Comparison of ENCODE assay signal across 13 mouse cellular contexts in genomic region chr15:100679005-100679404, GRCm38 (mm10). TPM values are rescaled to one million over a fixed set of nuclear protein-coding genes. Genes with fewer than 3 reads are reported as not detected.
A peak's percentile ranks its signal among the peaks of the same experiment; 100 is the strongest.
DNase-seq lines count a peak whose midpoint lies in the region; ATAC-seq and TF ChIP-seq lines count a peak whose summit lies in the region.
"Had no signal": no experiment of that assay in that cellular context is flagged by ENCODE, and none has a peak within 500 bp of the region (broad histone marks: within the 10 kb centered on the region; RNA-seq: fewer than 3 reads in every experiment).

No protein-coding gene starts in this region.

- no peaks in the 10 kb centered on the region for H3K27me3 ChIP-seq in intestine, postnatal 0 days (replicated peaks; ENCODE audit: control insufficient read depth, insufficient read depth, low read length)
- H3K27me3 ChIP-seq in liver, embryonic 15.5 days, result no peaks in the 10 kb centered on the region
- no peaks in the 10 kb centered on the region for H3K27me3 ChIP-seq in stomach, postnatal 0 days (ENCODE audit: control insufficient read depth, insufficient read depth, low read length)
- H3K27me3 ChIP-seq: CH12.LX had no signal

- peak overlapping the region; percentile 54 for H3K27ac ChIP-seq in intestine, postnatal 0 days (ENCODE audit: low read depth, low read length)
- H3K27ac ChIP-seq in liver, embryonic 15.5 days (replicated peaks), result peak overlapping the region; percentile 69
- H3K27ac ChIP-seq in stomach, postnatal 0 days (replicated peaks), result 0 out of 2 replicates have a peak overlapping the region, but pooled peaks have one; percentile 2
- H3K27ac ChIP-seq: left cerebral cortex, adult 2 months; midbrain, embryonic 10.5 days had no signal

- ATAC-seq in intestine, postnatal 0 days, result peak; percentile 60
- 0 out of 2 replicates have a peak, but pooled peaks have one; percentile 22 for ATAC-seq in liver, embryonic 15.5 days (ENCODE audit: insufficient read depth)
- ATAC-seq in stomach, postnatal 0 days (ENCODE audit: low FRiP score, low TSS enrichment), result no peak

- intact Hi-C loops in left cerebral cortex, postnatal 36 days (cut with DNase I), result no loop called here

- no peak for TF ChIP-seq EP300 in stomach, postnatal 0 days (optimal IDR thresholded peaks at IDR 0.05)

- DNase-seq in kidney, postnatal 10 days, result peak; percentile 76
- DNase-seq in stomach, postnatal 0 days (ENCODE audit: low spot score), result peak; percentile 55
- DNase-seq in left cerebral cortex, postnatal 36 days (ENCODE audit: low spot score in 2 of 2), result no peak
- DNase-seq in cerebellum, adult 11-12 months, result no peak
- DNase-seq in adrenal gland, adult 2 months, result no peak
- DNase-seq: right cerebral cortex, postnatal 25 days; thymus, postnatal 4 days had no signal

- TF ChIP-seq CTCF in intestine, postnatal 0 days (IDR thresholded peaks at IDR 0.05; ENCODE audit: low read depth), result no peak
- TF ChIP-seq CTCF in stomach, postnatal 0 days (IDR thresholded peaks at IDR 0.05; ENCODE audit: low read depth), result no peak

- peak overlapping the region; percentile 41 for H3K4me2 ChIP-seq in intestine, postnatal 0 days (replicated peaks; ENCODE audit: low read depth)
- no peak overlapping the region for H3K4me2 ChIP-seq in liver, embryonic 15.5 days
- no peak overlapping the region for H3K4me2 ChIP-seq in stomach, postnatal 0 days (replicated peaks; ENCODE audit: low read depth)

- H3K4me3 ChIP-seq in intestine, postnatal 0 days (ENCODE audit: low read depth, low read length), result no peak overlapping the region
- H3K4me3 ChIP-seq in liver, embryonic 15.5 days (replicated peaks), result no peak overlapping the region
- H3K4me3 ChIP-seq in stomach, postnatal 0 days (ENCODE audit: low read depth, low read length), result no peak overlapping the region
- H3K4me3 ChIP-seq: erythroblast, embryonic 14.5 days; left cerebral cortex, adult 2 months; midbrain, embryonic 10.5 days had no signal

- H3K36me3 ChIP-seq in intestine, postnatal 0 days (ENCODE audit: control insufficient read depth, insufficient read depth), result no peaks in the 10 kb centered on the region
- no peaks in the 10 kb centered on the region for H3K36me3 ChIP-seq in liver, embryonic 15.5 days (replicated peaks)
- H3K36me3 ChIP-seq in stomach, postnatal 0 days (ENCODE audit: control insufficient read depth, insufficient read depth, low read length), result no peaks in the 10 kb centered on the region
- H3K36me3 ChIP-seq: midbrain, embryonic 10.5 days had no signal

- no peaks in the 10 kb centered on the region for H3K9me3 ChIP-seq in intestine, postnatal 0 days (ENCODE audit: control insufficient read depth)
- H3K9me3 ChIP-seq in liver, embryonic 15.5 days (replicated peaks), result no peaks in the 10 kb centered on the region
- no peaks in the 10 kb centered on the region for H3K9me3 ChIP-seq in stomach, postnatal 0 days (ENCODE audit: control insufficient read depth, low read length)
- H3K9me3 ChIP-seq: midbrain, embryonic 10.5 days had no signal

- no peak overlapping the region for H3K9ac ChIP-seq in intestine, postnatal 0 days (ENCODE audit: low read depth, low read length)
- H3K9ac ChIP-seq in liver, embryonic 15.5 days, result no peak overlapping the region
- H3K9ac ChIP-seq in stomach, postnatal 0 days (ENCODE audit: low read length), result no peak overlapping the region

- WGBS in intestine, postnatal 0 days, result 37% methylated on average over 14 of the region's 14 CpGs
- WGBS in liver, embryonic 15.5 days (ENCODE audit: insufficient replicate concordance), result 66% methylated on average over 14 of the region's 14 CpGs
- WGBS in stomach, postnatal 0 days, result 55% methylated on average over 14 of the region's 14 CpGs

- 0 out of 2 replicates have a peak, but pooled peaks cover 4% of the 10 kb centered on the region for H3K4me1 ChIP-seq in intestine, postnatal 0 days (replicated peaks; ENCODE audit: control insufficient read depth, insufficient read depth, low read length)
- peaks cover 57% of the 10 kb centered on the region for H3K4me1 ChIP-seq in liver, embryonic 15.5 days (replicated peaks)
- no peaks in the 10 kb centered on the region for H3K4me1 ChIP-seq in stomach, postnatal 0 days (replicated peaks; ENCODE audit: control insufficient read depth, insufficient read depth)

RNA-seq across cellular contexts. Expression of gene Cela1, which starts 8.7 kb away (rescaled TPM):
- 37.2 and 41.1 TPM in 2 replicates for polyA plus RNA-seq in intestine, postnatal 0 days (2015; fragmentation: Nextera tagmentation; extraction: Ambion mirVana)
- 17.0 and 22.6 TPM in 2 replicates for polyA plus RNA-seq in liver, embryonic 15.5 days (2015; fragmentation: Nextera tagmentation; extraction: Ambion mirVana)
- 22.3 and 24.1 TPM in 2 replicates for polyA plus RNA-seq in stomach, postnatal 0 days (2015; fragmentation: Nextera tagmentation; extraction: Ambion mirVana)
- 1 to 10 TPM; 3.6 to 4.4 TPM for total RNA-seq in left cerebral cortex, postnatal 36 days (2021)
- total RNA-seq in adrenal gland, adult 2 months (2021), result 10 to 100 TPM; 54.0 to 86.4 TPM
- polyA plus RNA-seq in adrenal gland, adult 2 months (2012; rRNA removed), result 83.5 and 83.8 TPM in 2 replicates

RNA-seq across cellular contexts. Expression of gene Bin2, which starts 9.7 kb away (rescaled TPM):
- 5.8 and 7.3 TPM in 2 replicates for polyA plus RNA-seq in intestine, postnatal 0 days (2015; fragmentation: Nextera tagmentation; extraction: Ambion mirVana)
- 18.2 and 22.2 TPM in 2 replicates for polyA plus RNA-seq in liver, embryonic 15.5 days (2015; fragmentation: Nextera tagmentation; extraction: Ambion mirVana)
- 1.3 and 2.3 TPM in 2 replicates for polyA plus RNA-seq in stomach, postnatal 0 days (2015; fragmentation: Nextera tagmentation; extraction: Ambion mirVana)
- total RNA-seq in left cerebral cortex, postnatal 36 days (2021), result 1 to 10 TPM; 4.5 to 6.2 TPM
- 1 to 10 TPM; 3.1 to 4.2 TPM for total RNA-seq in adrenal gland, adult 2 months (2021)
- polyA plus RNA-seq in adrenal gland, adult 2 months (2012; rRNA removed), result 2.8 and 3.7 TPM in 2 replicates

RNA-seq across cellular contexts. Expression of gene Smagp, which starts 42.3 kb away (rescaled TPM):
- polyA plus RNA-seq in intestine, postnatal 0 days (2015; fragmentation: Nextera tagmentation; extraction: Ambion mirVana), result 77.1 and 88.6 TPM in 2 replicates
- polyA plus RNA-seq in liver, embryonic 15.5 days (2015; fragmentation: Nextera tagmentation; extraction: Ambion mirVana), result 9.3 and 10.8 TPM in 2 replicates
- 94.8 and 103 TPM in 2 replicates for polyA plus RNA-seq in stomach, postnatal 0 days (2015; fragmentation: Nextera tagmentation; extraction: Ambion mirVana)
- 1 to 10 TPM; 1.8 to 1.9 TPM for total RNA-seq in left cerebral cortex, postnatal 36 days (2021)
- total RNA-seq in adrenal gland, adult 2 months (2021), result 10 to 100 TPM; 41.7 to 44.2 TPM
- 35.1 and 40.6 TPM in 2 replicates for polyA plus RNA-seq in adrenal gland, adult 2 months (2012; rRNA removed)

RNA-seq across cellular contexts. Expression of gene Galnt6, which starts 50.2 kb away (rescaled TPM):
- polyA plus RNA-seq in intestine, postnatal 0 days (2015; fragmentation: Nextera tagmentation; extraction: Ambion mirVana), result 65.3 and 72.5 TPM in 2 replicates
- polyA plus RNA-seq in liver, embryonic 15.5 days (2015; fragmentation: Nextera tagmentation; extraction: Ambion mirVana), result 1.2 and 1.5 TPM in 2 replicates
- 9.5 and 11.0 TPM in 2 replicates for polyA plus RNA-seq in stomach, postnatal 0 days (2015; fragmentation: Nextera tagmentation; extraction: Ambion mirVana)
- total RNA-seq in left cerebral cortex, postnatal 36 days (2021), result 1 to 10 TPM; 3.7 to 7.7 TPM
- total RNA-seq in adrenal gland, adult 2 months (2021), result 1 to 10 TPM; 5.1 to 7.6 TPM
- 1.2 and 1.3 TPM in 2 replicates for polyA plus RNA-seq in adrenal gland, adult 2 months (2012; rRNA removed)

Comparison
In these comparisons a context has a peak if more than half of its experiments do, and no peak if none do; other contexts are left out.
1. H3K27ac ChIP-seq: peak in every context shown above with its lines; median percentile 69 in liver, embryonic 15.5 days; 54 in intestine, postnatal 0 days; 2 in stomach, postnatal 0 days.
2. DNase-seq: peak in kidney, postnatal 10 days (single experiment) and stomach, postnatal 0 days (single experiment); none in left cerebral cortex, postnatal 36 days (0 of 2), cerebellum, adult 11-12 months (single experiment) and adrenal gland, adult 2 months (single experiment).